ENCODE assay signal across 8 mouse cellular contexts in the genomic region with DNA sequence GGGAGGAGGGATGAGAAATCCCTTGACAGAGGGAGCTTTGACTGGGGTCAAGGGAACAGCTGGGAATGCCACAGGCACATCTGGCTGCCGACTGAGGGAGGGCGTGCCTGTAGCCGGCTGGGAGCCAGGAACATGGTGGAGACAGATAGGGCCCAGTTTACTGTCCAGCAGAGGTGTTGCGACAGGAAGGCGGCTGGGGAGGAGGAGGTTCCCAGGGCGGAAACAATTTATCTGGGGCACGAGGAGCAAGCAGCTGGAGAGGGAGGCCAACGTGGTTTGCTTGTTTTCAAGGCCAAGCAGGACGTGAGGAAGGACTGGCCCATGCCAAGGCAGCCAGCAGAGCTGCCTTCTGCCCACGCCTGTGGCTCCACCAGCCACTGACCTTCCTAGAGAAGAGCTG.
DNase-seq lines count a peak whose midpoint lies in the region; ATAC-seq and TF ChIP-seq lines count a peak whose summit lies in the region.

No protein-coding gene starts in this region.

- TF ChIP-seq EP300 in heart, postnatal 0 days (IDR thresholded peaks at IDR 0.05; ENCODE audit: low read depth) = no peak

- no peak overlapping the region for H3K4me2 ChIP-seq in heart, postnatal 0 days (ENCODE audit: low read depth, low read length)
- 0 out of 2 replicates have a peak overlapping the region, but pooled peaks have one; percentile 5 for H3K4me2 ChIP-seq in liver, embryonic 12.5 days

- H3K4me3 ChIP-seq in heart, postnatal 0 days (ENCODE audit: low read depth, low read length) = no peak overlapping the region
- H3K4me3 ChIP-seq in liver, embryonic 12.5 days = no peak overlapping the region

- H3K36me3 ChIP-seq in heart, postnatal 0 days (replicated peaks; ENCODE audit: control insufficient read depth, insufficient read depth, low read length) = no peaks in the 10 kb centered on the region
- no peaks in the 10 kb centered on the region for H3K36me3 ChIP-seq in liver, embryonic 12.5 days

- H3K9me3 ChIP-seq in heart, postnatal 0 days (replicated peaks; ENCODE audit: control insufficient read depth, low read length) = no peaks in the 10 kb centered on the region
- no peaks in the 10 kb centered on the region for H3K9me3 ChIP-seq in liver, embryonic 12.5 days (replicated peaks)

- no peak for TF ChIP-seq CTCF in heart, postnatal 0 days (IDR thresholded peaks at IDR 0.05; ENCODE audit: low read depth)

- H3K9ac ChIP-seq in heart, postnatal 0 days (replicated peaks; ENCODE audit: low read depth, low read length) = no peak overlapping the region
- 0 out of 2 replicates have a peak overlapping the region, but pooled peaks have one; percentile 4 for H3K9ac ChIP-seq in liver, embryonic 12.5 days

- ATAC-seq in heart, postnatal 0 days (ENCODE audit: insufficient read depth, low read depth) = peak; percentile 67
- peak; percentile 65 for ATAC-seq in liver, embryonic 12.5 days

- peaks cover 4% of the 10 kb centered on the region for H3K4me1 ChIP-seq in heart, postnatal 0 days (ENCODE audit: control insufficient read depth, insufficient read depth)
- H3K4me1 ChIP-seq in liver, embryonic 12.5 days = peaks cover 14% of the 10 kb centered on the region

- 6% methylated on average over 10 of the region's 10 CpGs for WGBS in heart, postnatal 0 days
- 8% methylated on average over 10 of the region's 10 CpGs for WGBS in liver, embryonic 12.5 days (ENCODE audit: insufficient replicate concordance)

- H3K27me3 ChIP-seq in heart, postnatal 0 days (ENCODE audit: control insufficient read depth, insufficient read depth, low read length) = no peaks in the 10 kb centered on the region
- peaks cover 22% of the 10 kb centered on the region; the same call in 1 of the 2 replicates for H3K27me3 ChIP-seq in liver, embryonic 12.5 days (replicated peaks)

- H3K27ac ChIP-seq in heart, postnatal 0 days (ENCODE audit: low read depth) = no peak overlapping the region
- no peak overlapping the region for H3K27ac ChIP-seq in liver, embryonic 12.5 days

- DNase-seq in embryo, embryonic 10 days (ENCODE audit: low spot score) = peak; percentile 50
- no peak for DNase-seq in embryo, embryonic 10.5 days (ENCODE audit: low spot score)
- peak; percentile 24 for DNase-seq in embryo, embryonic 9.5 days (ENCODE audit: extremely low spot score)
- peak; percentile 64 for DNase-seq in heart, postnatal 0 days (ENCODE audit: low spot score)
- DNase-seq in spleen, adult 12 weeks (ENCODE audit: low spot score) = peak; percentile 27
- DNase-seq in natural killer cell, adult 2 months (ENCODE audit: low spot score in 2 of 2) = no peak
- DNase-seq in thymus, postnatal 36 days = no peak

Comparison
In these comparisons a context has a peak if more than half of its experiments do, and no peak if none do; other contexts are left out.
1. DNase-seq: peak in embryo, embryonic 10 days (single experiment), embryo, embryonic 9.5 days (single experiment), heart, postnatal 0 days (single experiment) and spleen, adult 12 weeks (single experiment); none in embryo, embryonic 10.5 days (single experiment), natural killer cell, adult 2 months (0 of 2) and thymus, postnatal 36 days (0 of 2).